Mouse (Mus musculus): ENCODE data around the gene Cpsf4. TPM values are rescaled to one million over a fixed set of nuclear protein-coding genes. Genes with fewer than 3 reads are reported as not detected.

The Cpsf4 gene
- polyA plus RNA-seq, 1 experiment from 2014 or later: 45.4 TPM

GRCm38 (mm10) chr5:145211340-145211739 is 44.3 kb downstream of the Cpsf4 start:
- Histone ChIP-seq H3K9me3 (ENCODE audit: control insufficient read depth, low read length) (no peaks in the 10 kb centered on the region), H3K9ac (ENCODE audit: low read depth, low read length) (no peak overlapping the region), H3K4me3 (ENCODE audit: low read length) (no peak overlapping the region), H3K4me2 (ENCODE audit: low read length) (no peak overlapping the region), H3K36me3 (ENCODE audit: control insufficient read depth, insufficient read depth, low read length) (peaks cover 24% of the 10 kb centered on the region), H3K27ac (ENCODE audit: low read depth, low read length) (no peak overlapping the region), H3K4me1 (ENCODE audit: control insufficient read depth, insufficient read depth, low read depth, low read length) (no peaks in the 10 kb centered on the region), H3K27me3 (replicated peaks; ENCODE audit: control insufficient read depth, insufficient read depth, low read length) (no peaks in the 10 kb centered on the region)
- no peak for ATAC-seq
- 96% methylated on average over 4 of the region's 4 CpGs for WGBS

- peaks cover 24% of the 10 kb centered on the region for H3K36me3 ChIP-seq (ENCODE audit: control insufficient read depth, insufficient read depth, low read length)
- 94% methylated on average over 4 of the region's 4 CpGs for WGBS
- no peaks in the 10 kb centered on the region for H3K27me3 ChIP-seq (replicated peaks; ENCODE audit: control insufficient read depth, insufficient read depth, low read length)
- no peak overlapping the region for H3K9ac ChIP-seq (ENCODE audit: low read depth, low read length)
- no peaks in the 10 kb centered on the region for H3K9me3 ChIP-seq (ENCODE audit: control insufficient read depth, low read length)
- ATAC-seq: no peak
- H3K4me2 ChIP-seq (ENCODE audit: low read length): no peak overlapping the region
- no peaks in the 10 kb centered on the region for H3K4me1 ChIP-seq (ENCODE audit: control insufficient read depth, insufficient read depth, low read depth, low read length)
- H3K4me3 ChIP-seq (ENCODE audit: low read length): no peak overlapping the region
- H3K27ac ChIP-seq (ENCODE audit: low read depth, low read length): no peak overlapping the region
These were observed 45.2 kb downstream of the Cpsf4 start for GRCm38 (mm10) chr5:145212216-145212615.

GRCm38 (mm10) chr5:145213505-145213904 is 46.5 kb downstream of the Cpsf4 start:
- WGBS: 97% methylated on average over 3 of the region's 3 CpGs
- ATAC-seq: no peak
- no peak overlapping the region for H3K9ac ChIP-seq (ENCODE audit: low read depth, low read length)
- no peaks in the 10 kb centered on the region for H3K4me1 ChIP-seq (ENCODE audit: control insufficient read depth, insufficient read depth, low read depth, low read length)
- H3K4me3 ChIP-seq (ENCODE audit: low read length): no peak overlapping the region
- no peaks in the 10 kb centered on the region for H3K27me3 ChIP-seq (replicated peaks; ENCODE audit: control insufficient read depth, insufficient read depth, low read length)
- H3K9me3 ChIP-seq (ENCODE audit: control insufficient read depth, low read length): no peaks in the 10 kb centered on the region
- H3K36me3 ChIP-seq (ENCODE audit: control insufficient read depth, insufficient read depth, low read length): peaks cover 27% of the 10 kb centered on the region
- H3K4me2 ChIP-seq (ENCODE audit: low read length): no peak overlapping the region
- no peak overlapping the region for H3K27ac ChIP-seq (ENCODE audit: low read depth, low read length)

- ATAC-seq: no peak
- Histone ChIP-seq H3K9me3 (ENCODE audit: control insufficient read depth, low read length) (no peaks in the 10 kb centered on the region), H3K4me1 (ENCODE audit: control insufficient read depth, insufficient read depth, low read depth, low read length) (no peaks in the 10 kb centered on the region), H3K27me3 (replicated peaks; ENCODE audit: control insufficient read depth, insufficient read depth, low read length) (no peaks in the 10 kb centered on the region), H3K4me3 (ENCODE audit: low read length) (no peak overlapping the region), H3K9ac (ENCODE audit: low read depth, low read length) (no peak overlapping the region), H3K36me3 (ENCODE audit: control insufficient read depth, insufficient read depth, low read length) (peaks cover 31% of the 10 kb centered on the region), H3K27ac (ENCODE audit: low read depth, low read length) (no peak overlapping the region), H3K4me2 (ENCODE audit: low read length) (no peak overlapping the region)
- WGBS: 70% methylated on average over 4 of the region's 4 CpGs
These were observed 47.7 kb downstream of the Cpsf4 start for GRCm38 (mm10) chr5:145214679-145215078.

GRCm38 (mm10) chr5:145217746-145218145 is 50.7 kb downstream of the Cpsf4 start:
- Histone ChIP-seq H3K4me2 (ENCODE audit: low read length) (no peak overlapping the region), H3K27me3 (replicated peaks; ENCODE audit: control insufficient read depth, insufficient read depth, low read length) (no peaks in the 10 kb centered on the region), H3K27ac (ENCODE audit: low read depth, low read length) (no peak overlapping the region), H3K4me1 (ENCODE audit: control insufficient read depth, insufficient read depth, low read depth, low read length) (no peaks in the 10 kb centered on the region), H3K9me3 (ENCODE audit: control insufficient read depth, low read length) (no peaks in the 10 kb centered on the region), H3K36me3 (ENCODE audit: control insufficient read depth, insufficient read depth, low read length) (peaks cover 36% of the 10 kb centered on the region), H3K4me3 (ENCODE audit: low read length) (no peak overlapping the region), H3K9ac (ENCODE audit: low read depth, low read length) (no peak overlapping the region)
- 90% methylated on average over 6 of the region's 6 CpGs for WGBS
- ATAC-seq: no peak

GRCm38 (mm10) chr5:145218206-145218605 is 51.2 kb downstream of the Cpsf4 start:
- H3K4me1 ChIP-seq (ENCODE audit: control insufficient read depth, insufficient read depth, low read depth, low read length): no peaks in the 10 kb centered on the region
- 95% methylated on average over 21 of the region's 21 CpGs for WGBS
- H3K4me2 ChIP-seq (ENCODE audit: low read length): no peak overlapping the region
- H3K27me3 ChIP-seq (replicated peaks; ENCODE audit: control insufficient read depth, insufficient read depth, low read length): no peaks in the 10 kb centered on the region
- no peak overlapping the region for H3K9ac ChIP-seq (ENCODE audit: low read depth, low read length)
- no peak for ATAC-seq
- H3K36me3 ChIP-seq (ENCODE audit: control insufficient read depth, insufficient read depth, low read length): peaks cover 35% of the 10 kb centered on the region
- no peak overlapping the region for H3K4me3 ChIP-seq (ENCODE audit: low read length)
- H3K9me3 ChIP-seq (ENCODE audit: control insufficient read depth, low read length): no peaks in the 10 kb centered on the region
- no peak overlapping the region for H3K27ac ChIP-seq (ENCODE audit: low read depth, low read length)

GRCm38 (mm10) chr5:145218671-145219070 is 51.7 kb downstream of the Cpsf4 start:
- Histone ChIP-seq H3K36me3 (ENCODE audit: control insufficient read depth, insufficient read depth, low read length) (peaks cover 31% of the 10 kb centered on the region), H3K4me1 (ENCODE audit: control insufficient read depth, insufficient read depth, low read depth, low read length) (no peaks in the 10 kb centered on the region), H3K27me3 (replicated peaks; ENCODE audit: control insufficient read depth, insufficient read depth, low read length) (no peaks in the 10 kb centered on the region), H3K4me2 (ENCODE audit: low read length) (no peak overlapping the region), H3K9me3 (ENCODE audit: control insufficient read depth, low read length) (no peaks in the 10 kb centered on the region), H3K4me3 (ENCODE audit: low read length) (no peak overlapping the region), H3K27ac (ENCODE audit: low read depth, low read length) (no peak overlapping the region), H3K9ac (ENCODE audit: low read depth, low read length) (no peak overlapping the region)
- 96% methylated on average over 20 of the region's 20 CpGs for WGBS
- ATAC-seq: no peak

- no peak for ATAC-seq
- H3K9me3 ChIP-seq (ENCODE audit: control insufficient read depth, low read length): no peaks in the 10 kb centered on the region
- H3K27me3 ChIP-seq (replicated peaks; ENCODE audit: control insufficient read depth, insufficient read depth, low read length): no peaks in the 10 kb centered on the region
- H3K4me1 ChIP-seq (ENCODE audit: control insufficient read depth, insufficient read depth, low read depth, low read length): no peaks in the 10 kb centered on the region
- H3K36me3 ChIP-seq (ENCODE audit: control insufficient read depth, insufficient read depth, low read length): peaks cover 28% of the 10 kb centered on the region
- H3K27ac ChIP-seq (ENCODE audit: low read depth, low read length): no peak overlapping the region
- no peak overlapping the region for H3K9ac ChIP-seq (ENCODE audit: low read depth, low read length)
- H3K4me2 ChIP-seq (ENCODE audit: low read length): no peak overlapping the region
- WGBS: 89% methylated on average over 8 of the region's 8 CpGs
- no peak overlapping the region for H3K4me3 ChIP-seq (ENCODE audit: low read length)
These were observed 53.0 kb downstream of the Cpsf4 start for GRCm38 (mm10) chr5:145219981-145220380.

GRCm38 (mm10) chr5:145222840-145223239 is 55.8 kb downstream of the Cpsf4 start:
- ATAC-seq: no peak

GRCm38 (mm10) chr5:145223395-145223794 is 56.4 kb downstream of the Cpsf4 start:
- Histone ChIP-seq H3K27ac (ENCODE audit: low read depth, low read length) (no peak overlapping the region), H3K4me2 (ENCODE audit: low read length) (no peak overlapping the region), H3K27me3 (replicated peaks; ENCODE audit: control insufficient read depth, insufficient read depth, low read length) (no peaks in the 10 kb centered on the region), H3K9me3 (ENCODE audit: control insufficient read depth, low read length) (no peaks in the 10 kb centered on the region), H3K4me3 (ENCODE audit: low read length) (no peak overlapping the region), H3K36me3 (ENCODE audit: control insufficient read depth, insufficient read depth, low read length) (peaks cover 23% of the 10 kb centered on the region), H3K4me1 (ENCODE audit: control insufficient read depth, insufficient read depth, low read depth, low read length) (no peaks in the 10 kb centered on the region), H3K9ac (ENCODE audit: low read depth, low read length) (no peak overlapping the region)
- WGBS: 85% methylated on average over 12 of the region's 12 CpGs
- no peak for ATAC-seq

More at GRCm38 (mm10) chr5:145222840-145223239, 55.8 kb downstream of the Cpsf4 start:
- Histone ChIP-seq H3K36me3 (ENCODE audit: control insufficient read depth, insufficient read depth, low read length) (peaks cover 25% of the 10 kb centered on the region), H3K4me2 (ENCODE audit: low read length) (no peak overlapping the region), H3K27me3 (replicated peaks; ENCODE audit: control insufficient read depth, insufficient read depth, low read length) (no peaks in the 10 kb centered on the region), H3K4me1 (ENCODE audit: control insufficient read depth, insufficient read depth, low read depth, low read length) (no peaks in the 10 kb centered on the region), H3K9ac (ENCODE audit: low read depth, low read length) (no peak overlapping the region), H3K27ac (ENCODE audit: low read depth, low read length) (no peak overlapping the region), H3K4me3 (ENCODE audit: low read length) (no peak overlapping the region), H3K9me3 (ENCODE audit: control insufficient read depth, low read length) (no peaks in the 10 kb centered on the region)
- 90% methylated on average over 5 of the region's 5 CpGs for WGBS

All from hindbrain, embryonic 16.5 days (tissue).